Mouse (Mus musculus) lung, postnatal 0 days (tissue): ENCODE results near the gene 1700017B05Rik.

Experiments
- CTCF ChIP-seq: IDR thresholded peaks from 2 replicates; pipeline ENCODE4 v1.5.1; 2016; ENCODE audit warnings: antibody characterized with exemption, mild to moderate bottlenecking
- EP300 ChIP-seq: IDR thresholded peaks from 2 replicates; pipeline ENCODE4 v1.6.1; 2016; ENCODE audit warnings: antibody characterized with exemption, mild to moderate bottlenecking, control low read depth

- no peak for TF ChIP-seq EP300
- no peak for TF ChIP-seq CTCF
Measured at GRCm38 (mm10) chr9:57237705-57238104, 24.7 kb downstream of the 1700017B05Rik start.
